Mouse (Mus musculus): ENCODE measurements around the gene Tdrd1. TPM values are rescaled to one million over a fixed set of nuclear protein-coding genes. Genes with fewer than 3 reads are reported as not detected.

Gene Tdrd1
- polyA plus RNA-seq, 1 experiment from 2014 or later = 1.3 TPM

DNA sequence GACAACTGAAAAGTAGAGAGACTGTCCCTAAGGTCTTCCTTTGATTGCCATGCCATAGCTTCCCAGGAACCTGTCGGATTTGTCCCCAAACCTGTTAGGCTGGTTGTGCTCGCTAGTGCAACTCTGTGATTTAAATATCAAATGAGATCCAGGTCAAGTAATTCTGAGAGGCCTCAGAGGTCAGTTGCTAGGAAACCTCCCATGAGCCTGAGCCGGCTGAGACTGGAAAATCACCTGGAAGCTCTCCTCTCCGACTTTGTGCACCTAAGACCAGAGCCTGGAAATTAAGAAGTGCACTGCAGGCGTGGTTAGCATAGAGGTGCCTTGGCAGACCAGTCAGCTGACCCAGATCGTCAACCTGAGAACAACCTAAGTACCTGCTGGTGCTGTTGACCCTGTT is 89.1 kb downstream of the Tdrd1 start:
- Histone ChIP-seq H3K9me3 (ENCODE audit: control insufficient read depth, low read length) (no peaks in the 10 kb centered on the region), H3K36me3 (ENCODE audit: control insufficient read depth, insufficient read depth, low read length) (no peaks in the 10 kb centered on the region), H3K4me1 (ENCODE audit: control insufficient read depth, insufficient read depth, low read depth, low read length) (no peaks in the 10 kb centered on the region), H3K27ac (ENCODE audit: low read depth, low read length) (no peak overlapping the region), H3K4me3 (ENCODE audit: low read length) (no peak overlapping the region), H3K27me3 (replicated peaks; ENCODE audit: control insufficient read depth, insufficient read depth, low read length) (no peaks in the 10 kb centered on the region), H3K4me2 (ENCODE audit: low read length) (no peak overlapping the region), H3K9ac (ENCODE audit: low read depth, low read length) (no peak overlapping the region)
- ATAC-seq = no peak
- 56% methylated on average over 6 of the region's 6 CpGs for WGBS

Other genes with a start within 250 kb of the Tdrd1 start
- gene Adrb1, start 104.0 kb upstream of the Tdrd1 start, polyA plus RNA-seq (2015; fragmentation: Nextera tagmentation; extraction: Ambion mirVana) = 0.56 and 0.71 TPM in 2 replicates
- gene Ccdc186, start 4.0 kb upstream of the Tdrd1 start, polyA plus RNA-seq (2015; fragmentation: Nextera tagmentation; extraction: Ambion mirVana) = 19.1 and 20.2 TPM in 2 replicates
- gene Vwa2, start 48.0 kb downstream of the Tdrd1 start, polyA plus RNA-seq (2015; fragmentation: Nextera tagmentation; extraction: Ambion mirVana) = 0.66 and 0.75 TPM in 2 replicates
- 13.9 and 16.4 TPM in 2 replicates for gene Afap1l2, start 182.0 kb downstream of the Tdrd1 start, polyA plus RNA-seq (2015; fragmentation: Nextera tagmentation; extraction: Ambion mirVana)